Mouse (Mus musculus): ENCODE measurements around the gene Psma1.
A peak's percentile ranks its signal among the peaks of the same experiment; 100 is the strongest.

The Psma1 gene

GRCm38 (mm10) chr7:114276005-114276752 lies at the start of gene Psma1:
Psma1 (minus strand) TSS chr7:114276118.
- DNase-seq (ENCODE audit: low read depth, low spot score), result peak; percentile 98

- no peak for DNase-seq (ENCODE audit: low read depth, low spot score)
Measured at GRCm38 (mm10) chr7:114323527-114323926, 47.6 kb upstream of the Psma1 start.

- no peak for DNase-seq (ENCODE audit: low read depth, low spot score)
Measured at GRCm38 (mm10) chr7:114322531-114323441, 46.9 kb upstream of the Psma1 start.

GRCm38 (mm10) chr7:114321694-114322372 lies 45.9 kb upstream of the Psma1 start:
- no peak for DNase-seq (ENCODE audit: low read depth, low spot score)

- DNase-seq (ENCODE audit: low read depth, low spot score), result no peak
Measured at GRCm38 (mm10) chr7:114317896-114318295, 42.0 kb upstream of the Psma1 start.

- no peak for DNase-seq (ENCODE audit: low read depth, low spot score)
Measured at GRCm38 (mm10) chr7:114317389-114317792, 41.5 kb upstream of the Psma1 start.

- DNase-seq (ENCODE audit: low read depth, low spot score), result no peak
Measured at GRCm38 (mm10) chr7:114316361-114316871, 40.5 kb upstream of the Psma1 start.

GRCm38 (mm10) chr7:114311209-114311608 lies 35.3 kb upstream of the Psma1 start:
- no peak for DNase-seq (ENCODE audit: low read depth, low spot score)

- DNase-seq (ENCODE audit: low read depth, low spot score), result no peak
Measured at GRCm38 (mm10) chr7:114309020-114309419, 33.1 kb upstream of the Psma1 start.

- DNase-seq (ENCODE audit: low read depth, low spot score), result no peak
Measured at GRCm38 (mm10) chr7:114301293-114301782, 25.4 kb upstream of the Psma1 start.

GRCm38 (mm10) chr7:114300782-114301181 lies 24.9 kb upstream of the Psma1 start:
- no peak for DNase-seq (ENCODE audit: low read depth, low spot score)

- no peak for DNase-seq (ENCODE audit: low read depth, low spot score)
Measured at GRCm38 (mm10) chr7:114299247-114299646, 23.3 kb upstream of the Psma1 start.

- DNase-seq (ENCODE audit: low read depth, low spot score), result no peak
Measured at GRCm38 (mm10) chr7:114294698-114295097, 18.8 kb upstream of the Psma1 start.

- no peak for DNase-seq (ENCODE audit: low read depth, low spot score)
Measured at GRCm38 (mm10) chr7:114293903-114294302, 18.0 kb upstream of the Psma1 start.

- no peak for DNase-seq (ENCODE audit: low read depth, low spot score)
Measured at GRCm38 (mm10) chr7:114292501-114292971, 16.6 kb upstream of the Psma1 start.

GRCm38 (mm10) chr7:114291461-114292335 lies 15.8 kb upstream of the Psma1 start:
- DNase-seq (ENCODE audit: low read depth, low spot score), result no peak

GRCm38 (mm10) chr7:114290078-114290506 lies 14.2 kb upstream of the Psma1 start:
- no peak for DNase-seq (ENCODE audit: low read depth, low spot score)

- DNase-seq (ENCODE audit: low read depth, low spot score), result no peak
Measured at GRCm38 (mm10) chr7:114284296-114284910, 8.5 kb upstream of the Psma1 start.

GRCm38 (mm10) chr7:114283006-114283405 lies 7.1 kb upstream of the Psma1 start:
- no peak for DNase-seq (ENCODE audit: low read depth, low spot score)

GRCm38 (mm10) chr7:114281671-114282070 lies 5.8 kb upstream of the Psma1 start:
- DNase-seq (ENCODE audit: low read depth, low spot score), result peak; percentile 17
